Mouse (Mus musculus) heart, adult 2 months (tissue): ENCODE data around the gene Hpcal1. TPM values are rescaled to one million over a fixed set of nuclear protein-coding genes. Genes with fewer than 3 reads are reported as not detected.

ENCODE experiments used
- DNase-seq, 2 experiments: peaks; one replicate each; pipeline ENCODE4 v3.0.0; 2021
- H3K27ac ChIP-seq: fragments of 200-600 bp; 2 replicates; pipeline ENCODE4 v1.8.1; 2022
- H3K27me3 ChIP-seq: fragments of 200-500 bp; 2 replicates; pipeline ENCODE4 v1.6.1; 2012; ENCODE audit warnings: mild to moderate bottlenecking, low read length, inconsistent platforms, mixed read lengths; ENCODE audit not compliant: control insufficient read depth, insufficient read depth
- H3K36me3 ChIP-seq: fragments of 200-500 bp; 2 replicates; pipeline ENCODE4 v1.6.1; 2012; ENCODE audit warnings: low read length, inconsistent platforms; ENCODE audit not compliant: control insufficient read depth, insufficient read depth
- H3K4me1 ChIP-seq: fragments of 200-500 bp; 2 replicates; pipeline ENCODE4 v1.6.1; 2011; ENCODE audit warnings: low read length; ENCODE audit not compliant: control insufficient read depth, insufficient read depth
- H3K4me3 ChIP-seq: fragments of 200-600 bp; 2 replicates; pipeline ENCODE4 v1.8.1; 2022
- H3K79me2 ChIP-seq: fragments of 200-500 bp; replicated peaks from 2 replicates; pipeline ENCODE4 v1.6.1; 2012; ENCODE audit warnings: mild to moderate bottlenecking, inconsistent platforms, low read length, moderate library complexity, mixed read lengths; ENCODE audit not compliant: control insufficient read depth, insufficient read depth
- H3K9ac ChIP-seq: fragments of 200-500 bp; 2 replicates; pipeline ENCODE4 v1.6.1; 2012; ENCODE audit warnings: low read depth, mild to moderate bottlenecking, control low read depth, inconsistent platforms, low read length, mixed read lengths
- CTCF ChIP-seq: fragments of 200-600 bp; IDR thresholded peaks from 2 replicates; pipeline ENCODE4 v1.8.1; 2022; ENCODE audit warnings: antibody characterized with exemption, mild to moderate bottlenecking, moderate library complexity
- EP300 ChIP-seq: fragments of 200-500 bp; IDR thresholded peaks from 2 replicates; pipeline ENCODE4 v1.6.1; 2011; ENCODE audit warnings: low read depth, low read length, control low read depth; ENCODE audit not compliant: insufficient read depth
- POLR2A ChIP-seq: fragments of 200-500 bp; IDR thresholded peaks from 2 replicates; pipeline ENCODE4 v1.6.1; 2011; ENCODE audit warnings: mild to moderate bottlenecking, low read depth, low read length, control low read depth; ENCODE audit not compliant: insufficient read depth
- WGBS: fragments of 180-500 bp; shearing (Covaris S2); methylation state at CpG from one replicate; pipeline ENCODE4 v1.1.7; 2018; 5-methylcytosine and 5-hydroxymethylcytosine counted together
- intact Hi-C: fragments of 180-260 bp; cut with DNase I; formaldehyde crosslinking; loops from one replicate; pipeline ENCODE4 v1.15.1; 2025
- polyA plus RNA-seq: library from polyadenylated mRNA; depleted of rRNA; stranded (reverse); fragments of >200 nt; gene quantifications from 2 replicates; pipeline ENCODE4 v1.2.3, GENCODE M21; 2012
- total RNA-seq, 2 experiments: library from RNA; stranded (reverse); gene quantifications; 2 replicates each; pipeline ENCODE4 v1.2.3; 2021

Hpcal1 gene
- total and polyA plus RNA-seq, 3 experiments: 16.3 to 37.9 (median 21.5) TPM

DNA sequence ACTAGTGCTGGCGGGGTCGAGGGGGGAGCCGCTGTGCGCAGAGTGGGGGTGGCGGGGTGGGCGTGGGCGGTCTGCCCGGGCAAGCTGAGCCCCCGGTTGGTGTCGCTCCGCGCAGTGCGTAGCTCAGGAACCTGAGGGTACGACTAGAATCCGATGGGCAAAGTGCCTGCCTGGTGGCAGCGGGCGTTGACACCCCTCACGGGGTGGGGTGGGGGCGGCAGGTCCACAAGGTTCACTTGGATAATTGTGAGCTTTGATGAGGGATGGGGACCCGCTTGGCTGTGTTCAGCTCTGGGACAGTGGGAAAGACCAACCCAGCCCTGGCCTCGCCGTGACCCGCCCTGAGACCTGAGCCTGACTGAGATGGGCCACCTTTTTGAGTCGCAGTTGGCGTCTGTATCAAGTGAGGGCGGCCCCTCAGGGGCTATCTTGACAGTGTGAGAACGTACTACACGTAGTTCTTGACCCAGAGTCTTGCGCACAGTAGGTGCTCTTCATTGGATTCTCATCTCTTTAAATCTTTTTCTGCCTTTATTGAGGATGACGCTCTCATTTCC, 742 bp downstream of the Hpcal1 start:
- DNase-seq: peak; percentile 45 to 60
- H3K9ac ChIP-seq: peak overlapping the region; percentile 85
- TF ChIP-seq CTCF (no peak), EP300 (no peak), POLR2A (no peak)
- intact Hi-C loops: loop anchor here (5.0 kb wide), 1 partner anchor 106 kb away; no protein-coding TSS in a partner anchor
- peak overlapping the region; percentile 66 for H3K4me3 ChIP-seq
- 2% methylated on average over 30 of the region's 30 CpGs for WGBS
- no peaks in the 10 kb centered on the region for H3K36me3 ChIP-seq
- peak overlapping the region; percentile 82 for H3K27ac ChIP-seq
- H3K27me3 ChIP-seq: no peaks in the 10 kb centered on the region
- H3K4me1 ChIP-seq: peaks cover 13% of the 10 kb centered on the region
- peaks cover 2% of the 10 kb centered on the region; the same call in 1 of the 2 replicates for H3K79me2 ChIP-seq

DNA sequence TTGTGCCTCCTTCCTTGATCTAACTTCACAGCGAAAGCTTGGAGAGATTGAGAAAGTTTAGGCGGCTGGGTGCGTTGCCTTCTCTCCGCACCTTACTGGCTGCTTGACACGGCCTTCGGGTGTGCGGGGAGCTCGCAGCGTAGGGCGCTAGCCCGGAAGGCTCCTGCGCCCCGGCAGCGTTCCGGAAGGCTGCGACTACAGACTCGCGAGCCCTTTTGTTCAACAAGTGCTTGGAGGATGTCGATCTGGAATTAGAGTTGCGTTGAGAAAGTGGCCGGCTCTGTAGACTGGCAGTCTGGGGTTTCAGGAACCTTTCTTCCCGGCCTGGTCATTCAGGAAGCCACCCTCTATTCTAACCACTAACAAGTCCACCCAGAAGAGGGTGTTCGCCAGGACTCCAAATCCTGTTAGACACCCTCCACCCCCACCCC, 1.2 kb downstream of the Hpcal1 start:
- Histone ChIP-seq H3K9ac (peak overlapping the region; percentile 85), H3K4me1 (peaks cover 15% of the 10 kb centered on the region), H3K27me3 (no peaks in the 10 kb centered on the region), H3K79me2 (peaks cover 2% of the 10 kb centered on the region; the same call in 1 of the 2 replicates), H3K27ac (peak overlapping the region; percentile 82), H3K36me3 (no peaks in the 10 kb centered on the region), H3K4me3 (peak overlapping the region; percentile 66)
- peak; percentile 56 to 67 for DNase-seq
- TF ChIP-seq CTCF (no peak; the same call in 1 of the 2 replicates), POLR2A (no peak), EP300 (no peak)
- 3% methylated on average over 23 of the region's 23 CpGs for WGBS
- intact Hi-C loops: loop anchor here (1.0 to 5.0 kb wide), 4 partner anchors 9 to 105 kb away; no protein-coding TSS in a partner anchor

DNA sequence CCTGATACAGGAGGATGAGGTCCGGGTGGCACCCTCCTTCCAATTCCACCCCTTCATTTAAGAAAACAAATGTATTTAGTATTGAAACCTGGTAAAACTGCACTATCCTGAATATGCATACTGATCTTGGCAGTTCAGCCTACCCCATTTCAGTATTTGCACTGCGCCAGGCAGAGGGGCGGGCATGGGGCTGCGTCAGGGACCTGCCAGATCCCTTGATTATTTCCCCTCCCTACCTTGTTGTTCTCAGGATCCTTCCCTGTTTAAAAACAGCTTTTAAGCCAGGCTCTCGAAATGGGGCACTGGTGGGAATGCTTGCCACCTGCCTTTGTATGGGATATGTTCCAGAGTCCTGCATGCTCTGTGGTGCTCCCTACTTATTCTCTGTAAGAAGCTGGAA, 1.7 kb downstream of the Hpcal1 start:
- Histone ChIP-seq H3K36me3 (no peaks in the 10 kb centered on the region), H3K9ac (peak overlapping the region; percentile 85), H3K27me3 (no peaks in the 10 kb centered on the region), H3K27ac (peak overlapping the region; percentile 82), H3K79me2 (peaks cover 2% of the 10 kb centered on the region; the same call in 1 of the 2 replicates), H3K4me3 (peak overlapping the region; percentile 66), H3K4me1 (peaks cover 15% of the 10 kb centered on the region)
- no peak for DNase-seq
- intact Hi-C loops: loop anchor here (1.0 to 5.0 kb wide), 4 partner anchors 9 to 105 kb away; no protein-coding TSS in a partner anchor
- 50% methylated on average over 5 of the region's 5 CpGs for WGBS
- no peak for TF ChIP-seq EP300
- TF ChIP-seq POLR2A: no peak
- TF ChIP-seq CTCF: no peak

DNA sequence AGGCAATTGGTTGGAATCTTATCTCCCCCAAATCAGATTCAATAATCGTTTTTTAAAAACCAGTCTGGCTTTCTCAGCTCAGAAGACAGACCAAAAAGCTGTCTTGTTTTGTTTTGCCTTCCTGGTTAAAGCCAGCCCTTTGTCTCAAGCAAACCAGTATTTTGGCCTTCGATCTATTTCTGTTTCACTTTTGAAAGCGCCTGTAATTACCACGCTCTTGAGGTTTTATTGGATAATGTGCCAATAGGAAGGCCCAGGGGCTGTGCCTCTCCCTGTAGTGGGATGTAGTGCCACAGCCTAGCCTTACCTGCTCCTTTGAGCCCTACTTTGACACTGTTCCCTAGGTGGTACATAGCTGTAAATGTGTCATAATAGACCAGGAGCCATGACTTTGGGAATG, 2.3 kb downstream of the Hpcal1 start:
- DNase-seq: no peak
- 50% methylated on average over 4 of the region's 4 CpGs for WGBS
- peaks cover 15% of the 10 kb centered on the region for H3K4me1 ChIP-seq
- H3K36me3 ChIP-seq: no peaks in the 10 kb centered on the region
- intact Hi-C loops: loop anchor here (1.0 to 5.0 kb wide), 4 partner anchors 8 to 104 kb away; no protein-coding TSS in a partner anchor
- no peak overlapping the region for H3K9ac ChIP-seq
- H3K27me3 ChIP-seq: no peaks in the 10 kb centered on the region
- peak overlapping the region; percentile 66; the same call in 1 of the 2 replicates for H3K4me3 ChIP-seq
- peak overlapping the region; percentile 82 for H3K27ac ChIP-seq
- peaks cover 2% of the 10 kb centered on the region; the same call in 1 of the 2 replicates for H3K79me2 ChIP-seq
- TF ChIP-seq EP300 (no peak), CTCF (no peak), POLR2A (no peak)

DNA sequence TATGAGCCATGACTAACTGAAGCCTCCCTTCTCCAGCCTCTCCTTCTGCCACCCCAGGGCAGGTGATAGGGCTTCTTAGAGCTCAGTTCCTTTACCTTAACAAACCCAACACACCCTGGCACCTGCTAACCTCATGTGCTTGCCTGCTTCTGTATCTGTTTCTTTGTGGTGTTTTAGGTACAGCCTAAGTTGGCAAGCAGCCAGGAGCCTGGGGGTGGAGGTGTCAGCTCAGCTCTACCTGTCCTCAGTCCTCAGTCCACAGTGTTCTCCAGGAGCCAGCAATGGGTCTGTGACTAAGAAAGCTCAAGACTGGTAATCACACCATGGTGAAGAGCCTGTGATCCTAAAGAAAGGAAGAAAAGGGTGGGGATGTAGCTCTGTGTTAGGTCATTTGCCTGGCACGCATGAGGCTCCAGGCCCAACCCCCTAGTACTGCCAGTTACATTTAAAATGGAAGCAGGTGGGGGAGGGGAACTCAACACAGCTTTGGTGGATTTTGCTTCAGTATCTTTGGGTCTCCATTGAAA, 4.0 kb downstream of the Hpcal1 start:
- intact Hi-C loops: loop anchor here (5.0 kb wide), 1 partner anchor 103 kb away; no protein-coding TSS in a partner anchor
- H3K4me1 ChIP-seq: peaks cover 17% of the 10 kb centered on the region
- no peak overlapping the region for H3K27ac ChIP-seq
- H3K79me2 ChIP-seq: peaks cover 4% of the 10 kb centered on the region; the same call in 1 of the 2 replicates
- H3K27me3 ChIP-seq: no peaks in the 10 kb centered on the region
- H3K9ac ChIP-seq: no peak overlapping the region
- TF ChIP-seq EP300 (no peak), CTCF (no peak), POLR2A (no peak)
- DNase-seq: no peak
- no peaks in the 10 kb centered on the region for H3K36me3 ChIP-seq
- 56% methylated on average over 1 of the region's 1 CpGs for WGBS
- no peak overlapping the region for H3K4me3 ChIP-seq

DNA sequence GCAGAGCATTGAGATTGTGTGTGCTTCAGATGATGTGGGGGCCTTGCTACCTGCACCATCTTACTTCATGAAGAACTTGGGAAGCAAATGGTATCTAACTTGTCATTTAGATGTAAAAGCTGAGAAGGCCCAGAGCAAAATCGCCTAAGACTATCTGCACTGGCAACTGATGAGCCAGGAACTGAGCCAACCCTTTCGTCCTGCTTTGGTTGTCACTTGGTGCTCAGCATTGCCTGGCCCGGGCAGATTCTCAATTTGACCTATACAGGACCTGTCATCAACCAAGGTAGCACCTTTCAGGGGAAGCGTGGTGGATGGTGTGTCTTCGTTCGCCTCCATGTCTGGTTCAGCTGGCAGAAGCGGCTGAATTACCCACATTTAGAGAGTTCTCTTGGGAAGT, 5.7 kb downstream of the Hpcal1 start:
- DNase-seq: no peak
- Histone ChIP-seq H3K9ac (no peak overlapping the region), H3K79me2 (peaks cover 4% of the 10 kb centered on the region; the same call in 1 of the 2 replicates), H3K36me3 (no peaks in the 10 kb centered on the region), H3K27ac (no peak overlapping the region), H3K4me3 (no peak overlapping the region), H3K4me1 (peaks cover 23% of the 10 kb centered on the region), H3K27me3 (no peaks in the 10 kb centered on the region)
- intact Hi-C loops: no loop called here
- 77% methylated on average over 7 of the region's 7 CpGs for WGBS
- no peak for TF ChIP-seq POLR2A
- no peak for TF ChIP-seq CTCF
- TF ChIP-seq EP300: no peak
